Mouse (Mus musculus) megakaryocyte progenitor cell, adult 5-6 weeks (primary cell): Measurements from ENCODE around the gene Dlg4. TPM values are rescaled to one million over a fixed set of nuclear protein-coding genes. Genes with fewer than 3 reads are reported as not detected.
"Not testable (repeated sequence)": the region's sequence is repeated elsewhere in the genome, so short reads cannot be mapped to it uniquely, and the experiment has no call there.

Source experiments
- ATAC-seq: replicated peaks from 2 replicates; pipeline ENCODE4 v1.8.0; 2016; ENCODE audit warnings: mild to moderate bottlenecking, moderate TSS enrichment, inconsistent platforms; ENCODE audit not compliant: poor library complexity
- total RNA-seq, 2 experiments: library from RNA; stranded (forward) in 1 of 2; stranded (reverse) in 1 of 2; fragments of 157-497, 149-512 nt in 1 of 2; fragments of 200-1000 nt in 1 of 2; gene quantifications; 2 replicates each; pipeline versions ENCODE4 v1.2.3 to v1.2.4; 2015 to 2017

Dlg4 gene
- total RNA-seq, 2 experiments from 2014 or later: 4.1 to 6.7 TPM

DNA sequence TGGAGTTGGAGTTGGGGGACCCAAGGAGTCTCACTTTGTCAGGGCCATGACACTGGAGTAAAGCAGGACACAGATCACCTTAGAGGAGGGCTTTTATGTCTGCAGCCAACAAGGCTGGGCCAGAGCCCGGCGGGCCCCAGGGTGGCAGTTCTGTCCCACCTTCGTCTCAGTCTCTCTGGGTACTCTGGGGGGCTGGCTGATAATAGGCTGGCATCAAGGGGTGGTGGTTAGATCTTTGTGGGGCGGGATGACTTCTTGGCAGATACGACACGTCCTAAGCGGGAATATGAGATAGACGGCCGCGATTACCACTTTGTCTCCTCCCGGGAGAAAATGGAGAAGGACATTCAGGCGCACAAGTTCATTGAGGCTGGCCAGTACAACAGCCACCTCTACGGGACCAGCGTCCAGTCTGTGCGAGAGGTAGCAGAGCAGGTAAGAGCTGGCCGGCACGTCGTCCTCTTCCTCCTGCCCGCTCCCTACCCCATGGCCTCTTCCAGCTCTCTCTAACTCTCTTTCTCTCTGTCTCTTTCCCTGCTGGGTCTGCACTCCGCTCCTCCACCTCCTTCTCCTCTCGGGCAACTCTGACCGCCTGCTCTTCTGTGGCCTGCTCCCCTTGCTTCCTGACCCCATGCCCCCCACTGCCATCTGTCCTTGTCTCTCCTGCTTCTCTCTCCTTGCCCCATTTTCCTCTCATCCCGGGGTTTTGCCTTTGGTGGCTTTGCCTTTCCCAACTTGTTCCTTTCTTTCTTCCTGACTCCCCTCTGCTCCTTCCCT lies 25.8 kb downstream of the Dlg4 start:
- no peak for ATAC-seq

DNA sequence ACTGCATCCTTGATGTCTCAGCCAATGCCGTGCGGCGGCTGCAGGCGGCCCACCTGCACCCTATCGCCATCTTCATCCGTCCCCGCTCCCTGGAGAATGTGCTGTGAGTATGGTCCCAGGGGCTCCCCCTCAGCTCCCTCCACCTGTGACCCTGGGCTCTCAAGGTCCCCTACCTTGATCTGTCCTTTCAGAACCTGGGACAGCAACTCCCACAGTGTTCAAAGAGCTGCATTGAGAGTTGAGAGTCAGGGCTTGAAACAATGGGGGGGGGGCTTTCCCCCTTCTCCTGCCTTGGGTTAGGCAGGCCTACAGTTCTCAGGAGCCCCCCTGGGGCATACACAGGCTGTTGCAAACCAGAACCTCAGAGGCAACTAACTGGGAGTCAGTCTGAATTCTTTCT lies 26.9 kb downstream of the Dlg4 start:
- ATAC-seq: no peak

DNA sequence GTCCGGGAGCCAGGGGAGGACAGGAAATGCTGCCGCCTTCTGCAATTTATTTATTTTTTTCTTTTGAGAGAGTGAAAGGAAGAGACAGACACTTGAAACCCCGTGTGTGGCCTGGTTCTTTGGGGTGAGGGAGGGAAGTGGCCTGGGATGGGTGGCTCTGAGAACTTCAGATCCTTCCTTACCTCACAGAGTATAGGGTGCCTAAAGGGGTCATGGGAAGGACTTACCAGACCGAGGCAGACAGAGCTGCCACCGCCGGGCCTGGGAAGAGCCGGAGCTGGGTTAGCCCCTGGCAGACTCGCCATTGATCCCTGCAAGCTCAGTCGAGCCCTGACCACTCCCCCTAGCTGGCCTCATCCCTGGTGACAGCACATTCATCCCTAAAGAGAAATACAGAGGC lies 28.7 kb downstream of the Dlg4 start:
- no peak for ATAC-seq

DNA sequence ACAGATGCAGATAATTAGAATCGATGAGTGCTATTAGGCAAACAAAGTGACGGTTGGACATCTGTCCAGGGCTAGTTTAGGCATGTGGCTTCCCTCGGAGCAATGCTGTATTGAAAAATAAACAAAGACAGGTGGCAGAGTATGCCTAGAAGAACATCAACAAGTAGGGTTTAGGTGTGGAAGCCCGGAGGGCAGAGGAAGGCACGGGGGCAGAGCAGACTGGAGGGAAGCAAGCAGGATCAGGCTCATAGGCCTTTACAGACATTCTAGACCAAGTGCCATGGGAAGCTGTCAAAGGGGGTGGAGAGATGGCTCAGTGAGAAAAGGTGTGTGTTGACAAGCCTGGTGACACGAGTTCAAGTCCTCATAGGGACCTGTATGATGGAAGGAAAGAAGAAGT lies 32.6 kb downstream of the Dlg4 start:
- no peak for ATAC-seq

DNA sequence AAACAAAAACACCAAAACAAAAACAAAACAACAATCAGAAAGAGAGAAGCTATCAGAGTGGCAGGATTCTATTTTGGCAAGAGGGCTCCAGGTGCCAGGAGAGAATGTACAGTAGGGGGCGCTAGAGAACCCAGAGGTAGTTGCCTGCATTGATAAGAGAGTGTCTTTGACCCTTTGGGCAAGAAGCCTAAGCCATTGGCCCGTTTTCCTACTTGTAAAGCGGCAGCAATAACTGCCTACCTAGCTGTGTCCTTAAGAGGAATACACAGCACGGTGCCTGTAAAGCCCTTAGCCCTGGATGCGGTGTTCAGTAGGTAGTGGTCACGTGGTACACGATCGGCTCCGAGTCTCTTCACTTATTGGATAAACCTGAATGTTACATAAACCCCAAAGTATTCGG lies 33.1 kb downstream of the Dlg4 start:
- ATAC-seq: no peak

DNA sequence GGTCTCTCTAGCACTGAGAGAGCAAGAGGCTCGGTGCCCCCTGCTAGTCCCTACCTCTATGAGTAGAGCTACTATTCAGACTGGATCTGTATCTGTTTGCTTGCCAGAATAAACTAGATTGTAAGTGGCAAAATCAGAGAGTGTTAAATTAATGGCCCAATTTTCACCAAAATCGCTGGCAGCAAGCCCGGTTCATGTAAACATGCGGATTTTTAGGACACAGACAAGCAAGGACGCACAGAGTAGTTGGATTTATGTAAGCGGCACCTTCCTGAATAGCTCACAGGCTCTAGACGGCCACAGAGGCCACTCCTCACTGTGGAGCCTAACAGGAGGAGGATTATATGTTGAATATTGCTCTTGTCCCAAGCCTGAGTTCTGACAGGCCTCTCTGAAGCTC lies 36.4 kb downstream of the Dlg4 start:
- ATAC-seq: no peak

DNA sequence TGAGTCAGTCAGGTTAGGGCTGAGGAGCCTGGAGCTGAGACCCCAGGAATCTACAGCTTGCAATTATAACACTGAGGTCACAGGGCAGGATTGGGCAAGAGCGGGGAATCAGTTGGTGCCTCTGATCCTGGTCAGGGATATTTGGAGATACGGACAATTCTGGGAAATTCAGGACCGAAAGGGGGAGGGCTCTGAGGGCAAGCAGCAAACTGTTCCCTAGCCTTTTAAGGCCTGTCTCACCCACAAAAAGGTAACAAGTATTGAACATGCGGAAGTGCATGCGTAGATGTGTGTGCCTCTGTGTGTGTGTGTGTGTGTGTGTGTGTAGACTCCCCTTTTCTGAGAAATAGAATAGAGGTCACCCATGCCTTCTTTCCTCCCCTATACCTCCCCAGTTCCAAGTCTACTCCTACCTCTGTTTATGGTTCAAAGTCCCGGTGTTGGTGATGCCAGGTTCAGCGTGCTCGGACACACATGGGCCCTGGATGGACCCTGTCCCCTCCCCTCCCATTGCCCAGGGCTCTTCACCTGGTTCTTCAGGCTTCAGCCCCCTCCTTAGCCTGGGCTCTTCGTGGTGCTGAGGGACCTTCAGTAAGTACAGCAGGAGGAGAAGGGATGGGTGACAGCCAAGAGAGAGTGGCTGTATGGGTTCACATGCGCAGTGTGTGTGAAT lies 37.3 kb downstream of the Dlg4 start, which contains the start of gene Asgr1:
TSS of gene Asgr1 (plus strand) at position 188 of the 673 bp plus-strand sequence.
- ATAC-seq: no peak

DNA sequence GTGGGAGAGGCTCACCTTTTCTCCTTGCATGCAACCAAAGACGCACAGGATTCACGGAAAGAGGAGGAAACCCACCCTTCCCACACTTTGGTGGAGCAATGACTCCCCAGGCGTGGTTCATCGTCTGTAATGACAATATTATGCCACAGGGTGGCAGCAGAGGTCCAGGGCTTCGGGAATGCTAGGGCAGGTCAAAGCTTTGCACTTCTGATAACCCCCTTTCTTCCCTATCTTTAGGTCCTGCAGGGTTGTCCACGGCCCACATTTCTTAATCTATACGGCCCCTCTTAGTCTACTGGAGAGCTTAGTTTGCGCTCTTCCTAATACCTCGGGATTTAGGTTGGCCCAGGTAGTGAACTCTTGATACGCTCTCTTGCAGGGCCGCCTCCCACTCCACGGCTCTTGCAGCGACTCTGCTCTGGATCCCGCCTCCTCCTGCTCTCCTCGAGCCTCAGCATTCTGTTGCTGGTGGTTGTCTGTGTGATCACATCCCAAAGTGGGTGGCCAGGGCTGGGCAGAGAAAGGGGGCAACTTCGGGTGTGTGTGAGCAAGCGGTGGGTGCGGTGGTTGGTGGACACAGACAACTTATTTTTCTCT lies 39.0 kb downstream of the Dlg4 start:
- ATAC-seq: peak; percentile 95

DNA sequence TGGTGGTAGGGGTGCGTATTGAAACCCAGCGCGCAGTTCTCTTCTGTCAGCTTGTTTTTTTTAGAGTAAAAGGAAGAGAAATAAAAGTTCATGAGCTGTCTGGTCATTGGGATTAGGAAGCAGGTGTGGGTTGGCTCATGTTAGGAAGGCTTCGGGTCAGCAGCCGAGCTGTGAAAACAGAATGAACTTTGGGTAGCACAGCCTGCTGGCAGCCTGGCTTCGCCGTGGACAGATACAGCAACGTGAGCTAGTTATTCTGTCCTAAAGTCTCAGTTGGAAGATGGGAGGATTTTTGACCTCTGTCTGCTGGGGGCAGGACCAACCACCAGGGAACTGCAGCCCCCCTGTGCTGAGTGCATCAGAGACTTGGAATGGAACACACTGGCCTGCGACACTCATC lies 41.1 kb downstream of the Dlg4 start:
- no peak for ATAC-seq

DNA sequence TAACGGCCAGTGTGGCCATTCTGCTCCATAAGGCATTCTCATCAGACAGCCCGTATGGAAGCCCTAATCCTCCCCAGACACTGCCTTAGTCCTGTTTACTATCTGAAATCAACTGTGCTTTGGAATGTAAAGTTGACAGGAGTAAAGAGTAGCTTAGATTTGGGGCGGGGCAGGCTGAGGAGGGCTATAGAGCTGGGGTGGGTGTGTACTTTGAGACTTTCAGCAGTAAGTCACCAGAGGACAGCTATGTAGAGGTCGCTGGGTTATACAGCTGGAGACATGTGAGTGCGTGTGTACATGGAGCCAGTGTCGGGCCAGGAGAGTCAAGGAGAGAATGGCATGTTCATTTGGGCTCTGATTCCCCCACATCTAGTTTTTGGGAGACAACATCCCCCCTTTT lies 43.2 kb downstream of the Dlg4 start:
- no peak for ATAC-seq

DNA sequence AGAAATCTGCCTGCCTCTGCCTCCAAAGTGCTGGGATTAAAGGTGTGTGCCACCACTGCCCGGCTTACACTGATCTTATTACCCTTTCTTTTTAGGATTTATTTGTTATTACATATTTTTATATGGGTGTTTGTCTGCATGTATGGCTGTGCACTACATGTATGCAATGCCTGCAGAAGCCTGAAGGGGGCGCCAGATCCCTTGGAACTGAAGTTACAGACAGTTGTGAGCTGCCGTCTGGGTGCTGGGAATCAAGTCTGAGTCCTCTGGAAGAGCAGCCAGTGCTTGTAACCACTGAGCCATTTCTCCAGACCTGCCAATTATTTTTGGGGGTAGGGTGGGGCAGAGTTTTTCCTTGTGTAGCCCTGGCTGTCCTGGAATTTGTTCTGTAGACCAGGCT lies 46.3 kb downstream of the Dlg4 start:
- no peak for ATAC-seq

DNA sequence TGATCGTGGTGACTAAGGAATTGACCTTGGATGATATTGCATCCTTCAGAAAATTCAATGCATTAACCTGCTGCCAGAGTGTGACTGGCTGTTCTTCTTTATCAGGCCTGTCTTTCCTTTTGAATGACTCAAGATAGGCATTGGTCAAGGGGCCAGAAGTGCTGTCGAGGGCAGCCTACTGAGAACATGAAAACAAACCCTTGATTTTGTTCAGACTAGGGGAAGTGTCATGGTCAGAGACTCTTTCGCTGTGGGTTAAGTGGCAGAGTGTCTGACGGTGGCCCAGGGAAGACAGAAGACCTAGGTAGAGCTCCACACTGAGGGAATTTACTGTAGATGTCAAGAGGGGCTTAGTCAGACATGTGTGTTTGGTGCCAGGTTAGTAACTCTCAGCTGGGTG lies 50.0 kb downstream of the Dlg4 start:
- no peak for ATAC-seq

DNA sequence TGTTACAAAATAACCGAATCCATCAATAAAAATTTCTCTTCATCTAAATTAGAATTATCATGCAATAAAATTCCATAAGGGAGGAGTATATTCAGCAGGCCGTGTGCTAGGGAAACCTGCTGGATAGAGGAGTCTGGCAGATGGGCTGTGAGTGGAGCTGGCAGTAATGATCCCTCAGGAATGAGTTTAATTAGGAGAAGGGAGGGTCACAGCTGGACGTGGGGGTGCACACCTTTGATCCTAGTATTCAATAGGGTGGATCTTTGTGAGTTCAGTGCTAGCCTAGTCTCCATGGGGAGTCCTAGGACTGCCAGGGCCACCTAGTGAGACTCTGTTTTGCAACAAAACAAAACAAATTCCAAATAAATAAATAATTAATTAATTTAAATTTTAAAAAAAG lies 51.5 kb downstream of the Dlg4 start:
- ATAC-seq: no peak

DNA sequence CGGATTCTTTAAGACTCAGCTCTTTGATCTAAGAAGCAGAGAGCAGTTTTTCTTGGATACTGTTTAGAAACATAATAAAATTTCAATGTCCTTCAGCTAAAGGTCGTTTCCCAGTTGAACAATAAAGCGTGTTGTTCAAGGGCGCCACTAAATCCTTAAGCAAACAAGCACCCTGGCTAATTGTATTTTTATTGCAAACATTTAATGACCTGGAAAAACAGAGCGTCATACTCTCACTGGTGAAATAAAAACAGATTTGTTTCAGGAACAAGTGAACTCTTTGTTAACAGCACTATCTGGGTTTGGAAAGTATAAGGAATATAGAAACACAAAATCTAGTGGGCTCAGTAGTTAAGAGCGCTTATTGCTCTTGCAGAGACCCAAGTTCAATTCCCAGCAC lies 53.3 kb downstream of the Dlg4 start:
- ATAC-seq: no peak

DNA sequence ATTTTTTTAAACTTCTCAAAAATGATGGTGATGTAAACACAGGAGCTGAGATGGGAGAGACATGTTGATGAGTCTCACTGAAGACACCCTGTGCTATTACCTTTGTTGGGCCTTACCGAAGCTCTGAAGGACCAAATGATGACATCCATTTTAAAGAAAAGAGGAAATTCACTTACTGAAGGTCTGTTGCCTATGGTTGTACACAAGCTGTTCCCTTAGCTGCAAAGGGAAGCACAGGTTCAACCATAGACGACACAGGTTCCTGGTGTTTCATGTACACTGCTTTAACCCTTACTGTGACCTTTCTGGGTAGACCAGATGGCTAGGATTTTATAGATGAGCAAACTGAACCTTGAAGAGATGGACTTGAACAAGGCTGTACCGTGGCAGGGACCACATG lies 53.9 kb downstream of the Dlg4 start:
- ATAC-seq: not testable (repeated sequence)

DNA sequence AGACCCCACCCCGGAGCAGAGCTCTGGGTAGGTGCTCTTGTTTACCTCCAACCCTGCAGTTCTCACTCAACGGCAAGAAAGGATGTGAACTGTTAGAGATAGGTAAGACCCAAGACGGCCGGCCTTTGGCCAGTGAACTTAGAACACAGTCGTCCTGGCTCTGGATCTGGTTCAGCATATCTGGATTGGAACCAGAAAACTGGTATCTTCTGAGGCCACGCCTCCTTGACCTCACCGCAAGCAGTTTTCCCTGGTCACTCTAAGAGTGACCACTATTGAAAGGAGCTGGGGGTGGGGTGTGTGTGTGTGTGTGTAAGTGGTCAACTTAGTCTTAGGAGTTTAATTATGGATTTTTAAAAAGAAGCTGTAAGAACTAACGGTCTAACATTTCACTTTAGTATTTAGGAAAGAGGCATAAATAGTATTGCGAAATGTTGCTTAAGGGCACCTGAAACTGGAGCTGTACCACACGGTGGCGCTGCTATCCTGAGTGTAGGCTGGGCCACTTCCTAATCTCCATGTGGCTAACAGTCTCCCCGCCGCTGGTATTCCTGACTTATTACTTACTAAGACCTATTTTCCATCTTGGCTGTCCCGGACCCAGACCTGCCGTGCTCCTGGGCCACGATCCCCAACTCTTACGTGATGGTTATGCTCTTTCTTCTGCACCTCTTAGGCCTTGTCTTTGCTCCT lies 57.8 kb downstream of the Dlg4 start:
- ATAC-seq: peak; percentile 82

DNA sequence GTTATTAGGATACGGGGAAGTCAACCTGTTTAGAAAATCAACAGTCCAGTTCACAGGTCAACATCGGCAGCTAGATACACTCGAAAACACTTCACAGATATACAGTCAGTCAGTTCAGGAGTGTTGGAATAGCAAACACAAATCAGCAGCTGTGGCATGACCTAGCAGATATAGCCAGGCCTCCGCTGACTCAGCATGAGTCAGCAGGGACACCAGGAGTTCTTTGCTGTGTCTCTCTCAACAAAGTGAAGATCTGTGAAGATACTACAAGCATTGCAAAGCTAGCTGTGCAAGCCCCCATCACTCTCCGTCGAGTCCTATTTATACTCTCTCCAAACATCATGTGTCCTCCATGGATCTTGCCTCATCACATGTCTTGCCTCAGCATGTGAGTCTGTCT lies 58.8 kb downstream of the Dlg4 start:
- ATAC-seq: no peak

DNA sequence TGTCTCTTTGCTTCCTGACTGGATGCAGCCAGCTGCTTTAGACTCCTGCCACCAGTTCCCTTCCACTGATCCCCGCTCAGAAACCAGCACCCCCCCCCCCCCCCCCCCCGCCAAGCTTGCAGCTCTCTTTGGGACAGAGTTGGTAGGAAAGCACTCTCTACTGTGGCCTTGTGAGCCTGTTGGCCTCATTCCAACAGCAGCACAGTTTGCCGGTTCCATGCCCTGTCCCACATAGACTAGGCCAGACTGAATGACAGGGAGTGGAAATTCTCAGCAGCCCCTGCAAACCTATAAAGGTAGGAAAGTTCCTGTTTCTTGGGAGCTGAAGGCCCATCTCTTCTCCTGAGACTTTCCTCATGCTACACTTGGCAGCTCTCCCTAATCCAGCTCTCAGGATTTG lies 60.7 kb downstream of the Dlg4 start:
- ATAC-seq: no peak

DNA sequence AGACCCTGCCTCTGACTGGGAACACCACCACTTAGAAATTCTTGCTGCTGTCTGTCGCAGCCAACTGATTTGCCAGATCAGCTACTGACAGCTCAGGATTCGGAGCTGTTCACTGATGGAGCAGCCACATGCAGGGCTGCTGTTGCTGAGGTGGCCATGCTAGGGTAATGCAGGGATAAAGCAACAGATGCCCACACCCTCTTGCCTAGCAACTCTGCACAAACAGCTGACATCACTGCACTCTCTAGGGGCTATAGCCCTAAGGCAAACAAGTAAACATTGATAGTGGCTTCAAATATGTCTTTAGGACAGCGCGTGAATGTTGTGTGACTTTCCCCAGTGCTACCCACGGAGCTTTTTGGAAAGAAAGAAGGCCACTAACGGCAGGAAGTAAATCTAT lies 62.4 kb downstream of the Dlg4 start:
- ATAC-seq: no peak

DNA sequence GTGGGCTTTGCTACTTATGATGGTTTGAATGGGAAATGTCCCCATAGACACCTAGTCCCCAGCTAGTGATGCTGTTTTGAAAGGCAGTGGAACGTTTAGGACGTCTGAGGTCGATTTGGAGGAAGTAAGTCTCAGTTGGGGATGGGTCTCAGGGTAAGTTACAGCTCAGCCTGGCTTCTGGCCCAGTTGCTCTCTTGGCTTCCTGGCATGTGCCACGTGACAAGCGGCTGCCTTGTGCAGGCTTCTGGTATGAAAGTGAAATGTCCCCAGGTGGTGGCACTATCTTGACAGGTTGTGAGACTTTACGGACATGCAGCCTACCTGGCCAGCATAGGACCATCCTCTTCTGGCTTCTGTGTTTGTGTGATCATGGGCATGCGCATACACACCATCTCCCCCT lies 63.2 kb downstream of the Dlg4 start:
- peak; percentile 54 for ATAC-seq

DNA sequence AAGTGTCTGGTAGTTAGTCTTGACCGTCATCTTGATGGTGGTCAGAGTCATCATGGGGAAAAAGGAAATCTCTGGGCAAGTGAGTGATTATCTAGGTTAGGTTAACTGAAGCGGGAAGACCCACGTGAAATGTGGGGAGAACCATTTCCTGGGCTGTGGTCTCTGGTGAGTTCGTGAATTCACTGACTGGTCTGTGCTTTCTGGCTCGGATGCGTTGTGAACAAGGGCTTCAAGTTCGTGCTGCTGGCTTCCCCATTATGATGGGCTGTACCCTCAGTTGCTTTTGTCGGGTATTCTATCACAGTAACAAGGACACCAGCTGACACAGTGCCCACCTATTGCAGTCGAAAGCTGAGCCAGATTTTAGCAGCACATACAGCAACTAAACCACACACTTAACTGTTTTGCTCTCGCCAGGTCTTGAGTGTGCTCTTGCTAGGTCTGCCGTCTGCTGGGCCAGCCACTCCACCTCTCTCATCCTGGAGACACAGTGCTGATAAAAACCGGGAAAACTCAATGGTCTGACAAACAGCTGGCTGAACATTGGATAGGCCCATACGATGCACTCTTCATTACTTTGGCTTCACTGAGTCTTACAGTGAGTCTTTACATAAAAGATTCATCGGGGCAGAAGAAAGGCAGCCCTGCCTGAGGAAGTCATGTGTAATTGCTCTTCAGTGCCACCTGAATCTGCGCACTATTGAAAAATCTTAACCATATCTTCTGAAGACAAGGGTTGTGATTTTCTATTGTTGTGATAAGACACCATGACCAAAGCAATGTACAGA lies 64.3 kb downstream of the Dlg4 start:
- no peak for ATAC-seq
